Mouse (Mus musculus): ENCODE results near the gene Kif1b. TPM values are rescaled to one million over a fixed set of nuclear protein-coding genes. Genes with fewer than 3 reads are reported as not detected.

Gene Kif1b
- total and polyA plus RNA-seq, 3 experiments = 8.8 to 20.2 (median 16.3) TPM

GRCm38 (mm10) chr4:149270541-149270940, 37.0 kb downstream of the Kif1b start:
- no peaks in the 10 kb centered on the region for H3K9me3 ChIP-seq (replicated peaks; ENCODE audit: insufficient read depth, low read length)
- H3K4me3 ChIP-seq (ENCODE audit: control insufficient read depth in 1 of 2, insufficient read depth in 1 of 2, low read depth in 2 of 2, low read length in 2 of 2) = no peak overlapping the region
- DNase-seq (ENCODE audit: low read depth, low spot score) = no peak
- H3K4me1 ChIP-seq (ENCODE audit: control insufficient read depth in 1 of 2, insufficient read depth in 2 of 2, low read length in 2 of 2) = no peaks in the 10 kb centered on the region
- TF ChIP-seq ZNF384 (IDR thresholded peaks at IDR 0.05; ENCODE audit: low read depth, low read length) = no peak
- TF ChIP-seq ZMIZ1 (IDR thresholded peaks at IDR 0.05; ENCODE audit: low read depth, low read length) = no peak
- no peak for TF ChIP-seq POLR2AphosphoS5 (IDR thresholded peaks at IDR 0.05; ENCODE audit: borderline replicate concordance, low read depth, low read length)
- no peak for TF ChIP-seq TAL1 (IDR thresholded peaks at IDR 0.05; ENCODE audit: low read length)
- TF ChIP-seq USF2 (IDR thresholded peaks at IDR 0.05; ENCODE audit: borderline replicate concordance in 1 of 2, insufficient read depth in 1 of 2, low read depth in 1 of 2, low read length in 2 of 2) = no peak
- no peak for TF ChIP-seq ZC3H11A (IDR thresholded peaks at IDR 0.05; ENCODE audit: low read depth, low read length)
- TF ChIP-seq POLR2A (IDR thresholded peaks at IDR 0.05; ENCODE audit: control insufficient read depth in 1 of 2, insufficient read depth in 1 of 2, low read depth in 1 of 2, low read length in 2 of 2, poor library complexity in 1 of 2) = no peak
- TF ChIP-seq MXI1 (IDR thresholded peaks at IDR 0.05; ENCODE audit: low read depth, low read length) = no peak
- no peak for TF ChIP-seq TCF12 (IDR thresholded peaks at IDR 0.05; ENCODE audit: low read depth, low read length)
- TF ChIP-seq NRF1 (IDR thresholded peaks at IDR 0.05; ENCODE audit: insufficient read depth, low read depth, low read length, poor library complexity, severe bottlenecking) = no peak
- no peak for TF ChIP-seq SIN3A (IDR thresholded peaks at IDR 0.05; ENCODE audit: low read length)
- TF ChIP-seq GATA1 (IDR thresholded peaks at IDR 0.05; ENCODE audit: low read depth, low read length) = no peak
- no peak for TF ChIP-seq POLR2AphosphoS2 (IDR thresholded peaks at IDR 0.05; ENCODE audit: low read length)
- no peak for TF ChIP-seq MAX (IDR thresholded peaks at IDR 0.05; ENCODE audit: low read length)
- TF ChIP-seq JUND (IDR thresholded peaks at IDR 0.05; ENCODE audit: low read depth, low read length) = no peak
- no peak overlapping the region for H3K9ac ChIP-seq (ENCODE audit: control insufficient read depth, low read depth, low read length, poor library complexity, severe bottlenecking)
- H3K27ac ChIP-seq (ENCODE audit: control insufficient read depth, low read depth, low read length) = no peak overlapping the region
- no peaks in the 10 kb centered on the region; a peak in 2 of 4 replicates for H3K36me3 ChIP-seq (ENCODE audit: control insufficient read depth in 1 of 2, insufficient read depth in 2 of 2, low read length in 2 of 2)
- no peaks in the 10 kb centered on the region for H3K79me2 ChIP-seq (ENCODE audit: control insufficient read depth, insufficient read depth, low read length, poor library complexity)
- H3K27me3 ChIP-seq (ENCODE audit: control insufficient read depth in 1 of 2, insufficient read depth in 2 of 2, low read length in 2 of 2) = no peaks in the 10 kb centered on the region

GRCm38 (mm10) chr4:149269026-149269425, 38.5 kb downstream of the Kif1b start:
- DNase-seq (ENCODE audit: low read depth, low spot score) = no peak
- Histone ChIP-seq H3K27me3 (ENCODE audit: control insufficient read depth in 1 of 2, insufficient read depth in 2 of 2, low read length in 2 of 2) (no peaks in the 10 kb centered on the region), H3K9ac (ENCODE audit: control insufficient read depth, low read depth, low read length, poor library complexity, severe bottlenecking) (no peak overlapping the region), H3K4me1 (ENCODE audit: control insufficient read depth in 1 of 2, insufficient read depth in 2 of 2, low read length in 2 of 2) (no peaks in the 10 kb centered on the region), H3K36me3 (ENCODE audit: control insufficient read depth in 1 of 2, insufficient read depth in 2 of 2, low read length in 2 of 2) (no peaks in the 10 kb centered on the region; a peak in 2 of 4 replicates), H3K4me3 (ENCODE audit: control insufficient read depth in 1 of 2, insufficient read depth in 1 of 2, low read depth in 2 of 2, low read length in 2 of 2) (no peak overlapping the region), H3K9me3 (replicated peaks; ENCODE audit: insufficient read depth, low read length) (no peaks in the 10 kb centered on the region), H3K27ac (ENCODE audit: control insufficient read depth, low read depth, low read length) (no peak overlapping the region), H3K79me2 (ENCODE audit: control insufficient read depth, insufficient read depth, low read length, poor library complexity) (no peaks in the 10 kb centered on the region)
- TF ChIP-seq MXI1 (IDR thresholded peaks at IDR 0.05; ENCODE audit: low read depth, low read length) = no peak
- no peak for TF ChIP-seq CHD1 (IDR thresholded peaks at IDR 0.05; ENCODE audit: low read depth, low read length)
- TF ChIP-seq ZC3H11A (IDR thresholded peaks at IDR 0.05; ENCODE audit: low read depth, low read length) = no peak
- no peak for TF ChIP-seq GATA1 (IDR thresholded peaks at IDR 0.05; ENCODE audit: low read depth, low read length)
- TF ChIP-seq HCFC1 (IDR thresholded peaks at IDR 0.05; ENCODE audit: low read depth, low read length) = no peak
- TF ChIP-seq TBP (IDR thresholded peaks at IDR 0.05; ENCODE audit: low read depth, low read length) = no peak
- no peak for TF ChIP-seq MAX (IDR thresholded peaks at IDR 0.05; ENCODE audit: low read length)
- TF ChIP-seq ETS1 (IDR thresholded peaks at IDR 0.05; ENCODE audit: low read depth, low read length) = no peak
- no peak for TF ChIP-seq ZKSCAN1 (IDR thresholded peaks at IDR 0.05; ENCODE audit: low read depth, low read length)
- no peak for TF ChIP-seq ZNF384 (IDR thresholded peaks at IDR 0.05; ENCODE audit: low read depth, low read length)
- no peak for TF ChIP-seq SIN3A (IDR thresholded peaks at IDR 0.05; ENCODE audit: low read length)
- no peak for TF ChIP-seq BHLHE40 (IDR thresholded peaks at IDR 0.05; ENCODE audit: borderline replicate concordance, low read depth, low read length)
- TF ChIP-seq TCF12 (IDR thresholded peaks at IDR 0.05; ENCODE audit: low read depth, low read length) = no peak
